Mouse (Mus musculus) heart, embryonic 11.5 days (tissue): ENCODE measurements around the gene Dlg1. TPM values are rescaled to one million over a fixed set of nuclear protein-coding genes. Genes with fewer than 3 reads are reported as not detected.

Source experiments
- ATAC-seq: fragments of 200-750 bp; cut with Nextera tagmentation; replicated peaks from 2 replicates; pipeline ENCODE4 v1.8.0; 2017; ENCODE audit warnings: moderate library complexity; ENCODE audit not compliant: insufficient number of reproducible peaks, low FRiP score, low TSS enrichment
- H3K27ac ChIP-seq: fragments of 300-500 bp; sonication (generic); 2 replicates; pipeline ENCODE4 v1.5.1; 2014; ENCODE audit warnings: mild to moderate bottlenecking, low read depth, low read length
- H3K27me3 ChIP-seq: fragments of 300-500 bp; sonication (generic); 2 replicates; pipeline ENCODE4 v1.6.1; 2014; ENCODE audit warnings: mild to moderate bottlenecking, low read length, mixed read lengths; ENCODE audit not compliant: control insufficient read depth, insufficient read depth
- H3K36me3 ChIP-seq: fragments of 300-500 bp; sonication (generic); 2 replicates; pipeline ENCODE4 v1.6.1; 2014; ENCODE audit warnings: mild to moderate bottlenecking, low read length, moderate library complexity, mixed read lengths; ENCODE audit not compliant: control insufficient read depth, insufficient read depth
- H3K4me1 ChIP-seq: fragments of 300-500 bp; sonication (generic); 2 replicates; pipeline ENCODE4 v1.6.1; 2014; ENCODE audit warnings: low read length; ENCODE audit not compliant: control insufficient read depth, insufficient read depth
- H3K4me2 ChIP-seq: fragments of 300-500 bp; sonication (generic); 2 replicates; pipeline ENCODE4 v1.6.1; 2014; ENCODE audit warnings: mild to moderate bottlenecking, moderate library complexity
- H3K4me3 ChIP-seq: fragments of 300-500 bp; sonication (generic); 2 replicates; pipeline ENCODE4 v1.5.1; 2014; ENCODE audit warnings: low read depth, low read length
- H3K9ac ChIP-seq: fragments of 300-500 bp; sonication (generic); 2 replicates; pipeline ENCODE4 v1.6.1; 2014; ENCODE audit warnings: mild to moderate bottlenecking, low read depth, low read length, moderate library complexity
- H3K9me3 ChIP-seq: fragments of 300-500 bp; sonication (generic); replicated peaks from 2 replicates; pipeline ENCODE4 v1.6.1; 2016; ENCODE audit warnings: low read length; ENCODE audit not compliant: control insufficient read depth
- WGBS: fragments of 180-500 bp; shearing (Covaris S2); extraction: QIAGEN DNeasy Blood & Tissue Kit; methylation state at CpG from one replicate; pipeline ENCODE4 v1.1.7; 2014; ENCODE audit not compliant: insufficient replicate concordance; 5-methylcytosine and 5-hydroxymethylcytosine counted together
- polyA plus RNA-seq: library from polyadenylated mRNA; unstranded; fragments of >200 nt; fragmentation: Nextera tagmentation; extraction: Ambion mirVana; gene quantifications from 2 replicates; pipeline ENCODE4 v1.2.1, GENCODE M21; 2014

Dlg1 gene
- polyA plus RNA-seq, 1 experiment from 2014 or later = 25.4 TPM

GRCm38 (mm10) chr16:31624749-31625148 is 38.5 kb upstream of the Dlg1 start:
- Histone ChIP-seq H3K4me1 (peaks cover 3% of the 10 kb centered on the region; the same call in 1 of the 2 replicates), H3K9me3 (no peaks in the 10 kb centered on the region), H3K27ac (no peak overlapping the region), H3K4me3 (no peak overlapping the region), H3K27me3 (no peaks in the 10 kb centered on the region), H3K9ac (no peak overlapping the region), H3K4me2 (no peak overlapping the region), H3K36me3 (no peaks in the 10 kb centered on the region)
- peak; percentile 52; the same call in 1 of the 2 replicates for ATAC-seq
- 60% methylated on average over 1 of the region's 1 CpGs for WGBS

DNA sequence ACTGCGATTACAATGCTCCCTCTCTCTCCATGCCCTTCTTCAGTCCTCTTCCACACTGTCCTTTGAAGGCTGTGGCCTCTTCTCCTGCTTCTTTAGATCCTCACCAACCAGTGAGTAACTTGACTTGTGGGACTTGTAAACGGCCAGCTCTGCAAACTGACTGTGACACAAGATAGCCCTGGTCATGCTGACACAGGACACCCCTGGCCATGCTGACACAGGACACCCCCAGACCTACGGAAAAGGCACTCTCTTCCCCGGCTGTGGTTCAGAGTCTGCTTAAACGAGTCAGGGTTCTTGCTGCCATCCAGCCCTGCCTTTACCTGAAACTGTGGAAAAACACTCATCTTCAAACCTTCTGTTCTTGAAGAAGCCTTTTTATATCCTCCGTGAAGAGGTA is 36.9 kb upstream of the Dlg1 start:
- ATAC-seq = no peak
- no peaks in the 10 kb centered on the region for H3K36me3 ChIP-seq
- no peaks in the 10 kb centered on the region for H3K9me3 ChIP-seq
- no peaks in the 10 kb centered on the region for H3K4me1 ChIP-seq
- no peak overlapping the region for H3K4me3 ChIP-seq
- no peaks in the 10 kb centered on the region for H3K27me3 ChIP-seq
- WGBS = 75% methylated on average over 6 of the region's 6 CpGs
- no peak overlapping the region for H3K4me2 ChIP-seq
- no peak overlapping the region for H3K9ac ChIP-seq
- H3K27ac ChIP-seq = no peak overlapping the region

DNA sequence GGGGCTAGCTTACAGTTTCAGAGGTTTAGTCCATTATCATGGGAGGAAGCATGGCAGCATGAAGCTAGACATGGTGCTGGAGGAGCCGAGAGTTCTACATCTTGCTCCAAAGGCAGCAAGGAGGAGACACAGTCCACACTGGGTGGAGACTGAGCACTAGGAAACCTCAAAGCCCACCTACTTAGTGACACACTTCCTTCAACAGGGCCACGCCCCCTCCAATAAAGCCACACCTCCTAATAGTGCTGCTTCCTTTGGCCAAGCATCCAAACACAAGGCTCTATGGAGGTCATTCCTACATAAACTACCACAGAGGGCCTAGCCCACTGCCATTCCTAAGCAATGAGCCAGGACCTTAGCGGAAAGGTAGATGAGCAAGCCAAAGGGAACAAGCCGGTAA is 32.9 kb upstream of the Dlg1 start:
- no peak for ATAC-seq
- no peaks in the 10 kb centered on the region for H3K36me3 ChIP-seq
- no peaks in the 10 kb centered on the region for H3K27me3 ChIP-seq
- 94% methylated on average over 4 of the region's 4 CpGs for WGBS
- no peak overlapping the region for H3K4me2 ChIP-seq
- no peak overlapping the region for H3K9ac ChIP-seq
- H3K9me3 ChIP-seq = no peaks in the 10 kb centered on the region
- H3K27ac ChIP-seq = no peak overlapping the region
- H3K4me3 ChIP-seq = no peak overlapping the region
- H3K4me1 ChIP-seq = no peaks in the 10 kb centered on the region

GRCm38 (mm10) chr16:31631046-31631445 is 32.2 kb upstream of the Dlg1 start:
- WGBS = 70% methylated on average over 3 of the region's 3 CpGs
- no peaks in the 10 kb centered on the region for H3K27me3 ChIP-seq
- H3K4me3 ChIP-seq = no peak overlapping the region
- H3K9ac ChIP-seq = no peak overlapping the region
- H3K27ac ChIP-seq = no peak overlapping the region
- no peaks in the 10 kb centered on the region for H3K9me3 ChIP-seq
- H3K4me1 ChIP-seq = no peaks in the 10 kb centered on the region
- H3K36me3 ChIP-seq = no peaks in the 10 kb centered on the region
- no peak overlapping the region for H3K4me2 ChIP-seq
- ATAC-seq = no peak

GRCm38 (mm10) chr16:31634371-31634770 is 28.9 kb upstream of the Dlg1 start:
- Histone ChIP-seq H3K4me3 (no peak overlapping the region), H3K4me1 (peaks cover 5% of the 10 kb centered on the region; the same call in 1 of the 2 replicates), H3K27ac (no peak overlapping the region), H3K36me3 (no peaks in the 10 kb centered on the region), H3K4me2 (no peak overlapping the region), H3K9ac (no peak overlapping the region), H3K9me3 (no peaks in the 10 kb centered on the region), H3K27me3 (no peaks in the 10 kb centered on the region)
- 90% methylated on average over 4 of the region's 4 CpGs for WGBS
- no peak for ATAC-seq

- Histone ChIP-seq H3K4me2 (no peak overlapping the region), H3K27ac (no peak overlapping the region), H3K9ac (no peak overlapping the region), H3K36me3 (no peaks in the 10 kb centered on the region), H3K27me3 (no peaks in the 10 kb centered on the region), H3K4me3 (no peak overlapping the region), H3K4me1 (peaks cover 5% of the 10 kb centered on the region; the same call in 1 of the 2 replicates), H3K9me3 (no peaks in the 10 kb centered on the region)
- no peak; the same call in 1 of the 2 replicates for ATAC-seq
- 52% methylated on average over 7 of the region's 7 CpGs for WGBS
Measured at GRCm38 (mm10) chr16:31638393-31638792, 24.9 kb upstream of the Dlg1 start.

DNA sequence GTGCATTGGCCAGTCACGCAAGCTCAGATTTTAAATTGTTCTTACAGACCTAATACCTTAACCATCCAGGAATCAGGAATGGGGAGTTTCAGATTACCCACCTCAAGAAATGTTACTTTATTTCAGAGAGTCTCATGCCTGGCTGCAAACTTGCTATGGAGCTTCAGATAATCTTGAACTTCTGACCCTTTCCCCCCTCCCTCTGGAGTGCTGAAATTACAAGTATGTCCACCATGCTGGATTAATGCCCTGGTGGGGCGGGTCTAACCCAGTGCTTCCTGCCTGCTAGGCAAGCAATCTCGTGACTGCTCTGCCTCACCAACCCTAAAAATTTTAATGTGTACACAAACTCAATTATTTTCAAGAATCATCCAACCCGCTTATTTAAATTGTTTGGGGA is 23.3 kb upstream of the Dlg1 start:
- H3K4me1 ChIP-seq = peaks cover 5% of the 10 kb centered on the region; the same call in 1 of the 2 replicates
- no peak for ATAC-seq
- H3K27me3 ChIP-seq = no peaks in the 10 kb centered on the region
- H3K4me2 ChIP-seq = no peak overlapping the region
- H3K9ac ChIP-seq = no peak overlapping the region
- H3K4me3 ChIP-seq = no peak overlapping the region
- H3K36me3 ChIP-seq = no peaks in the 10 kb centered on the region
- H3K27ac ChIP-seq = no peak overlapping the region
- WGBS = 67% methylated on average over 4 of the region's 4 CpGs
- 0 out of 2 replicates have a peak, but pooled peaks cover 3% of the 10 kb centered on the region for H3K9me3 ChIP-seq

GRCm38 (mm10) chr16:31641776-31642175 is 21.5 kb upstream of the Dlg1 start:
- Histone ChIP-seq H3K27me3 (no peaks in the 10 kb centered on the region), H3K4me2 (no peak overlapping the region), H3K4me3 (no peak overlapping the region), H3K9me3 (0 out of 2 replicates have a peak, but pooled peaks cover 3% of the 10 kb centered on the region), H3K4me1 (peaks cover 5% of the 10 kb centered on the region; the same call in 1 of the 2 replicates), H3K9ac (no peak overlapping the region), H3K27ac (no peak overlapping the region), H3K36me3 (no peaks in the 10 kb centered on the region)
- no peak for ATAC-seq
- 64% methylated on average over 4 of the region's 4 CpGs for WGBS

DNA sequence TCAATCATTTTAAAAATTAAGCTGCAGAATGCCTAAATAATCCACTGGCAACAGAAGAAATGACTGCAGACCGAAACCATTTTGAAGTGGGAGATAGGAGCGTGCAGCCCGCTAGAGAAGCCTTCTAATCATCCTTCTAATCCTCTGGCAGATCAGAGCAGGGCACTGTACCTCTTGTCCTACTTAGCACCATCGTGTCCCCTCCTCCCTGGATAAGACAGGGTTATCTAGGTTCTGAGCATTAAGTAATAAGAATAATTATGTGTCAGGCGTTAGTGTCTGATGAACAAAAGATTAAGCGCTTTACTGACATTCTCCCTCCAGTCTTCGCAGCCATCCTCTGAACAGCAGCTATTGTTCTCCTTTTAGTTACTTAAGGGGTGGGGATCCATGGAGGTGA is 16.0 kb upstream of the Dlg1 start:
- no peak for ATAC-seq
- Histone ChIP-seq H3K27me3 (no peaks in the 10 kb centered on the region), H3K4me1 (peaks cover 9% of the 10 kb centered on the region), H3K36me3 (no peaks in the 10 kb centered on the region), H3K27ac (no peak overlapping the region), H3K9ac (no peak overlapping the region), H3K9me3 (0 out of 2 replicates have a peak, but pooled peaks cover 3% of the 10 kb centered on the region), H3K4me2 (no peak overlapping the region), H3K4me3 (no peak overlapping the region)
- WGBS = 63% methylated on average over 7 of the region's 7 CpGs
